Mouse (Mus musculus) B cell, adult 2 months (primary cell): ENCODE results near the gene Psmb8.
A peak's percentile ranks its signal among the peaks of the same experiment; 100 is the strongest.

Source experiments
- DNase-seq, 2 experiments: peaks; one replicate each; pipeline ENCODE4 v3.0.0; 2022

Psmb8 gene

GRCm38 (mm10) chr17:34193468-34193867, 4.1 kb upstream of the Psmb8 start:
- DNase-seq: no peak

GRCm38 (mm10) chr17:34194723-34195122, 2.8 kb upstream of the Psmb8 start:
- DNase-seq: no peak

DNA sequence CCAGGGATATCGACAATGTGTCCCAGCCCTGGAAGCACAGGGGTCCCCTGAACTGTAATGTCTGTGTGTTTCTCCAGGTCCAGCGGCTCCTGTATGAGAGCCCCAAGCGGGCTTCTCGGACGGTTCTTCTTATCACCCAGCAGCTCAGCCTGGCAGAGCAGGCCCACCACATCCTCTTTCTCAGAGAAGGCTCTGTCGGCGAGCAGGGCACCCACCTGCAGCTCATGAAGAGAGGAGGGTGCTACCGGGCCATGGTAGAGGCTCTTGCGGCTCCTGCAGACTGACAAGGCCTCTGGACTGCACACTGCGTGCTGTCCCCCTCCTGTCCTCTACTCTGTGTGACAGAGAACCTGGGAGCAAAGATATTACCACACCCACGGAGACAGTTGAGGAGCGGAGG, 1.0 kb upstream of the Psmb8 start:
- DNase-seq: peak; percentile 73 to 75

DNA sequence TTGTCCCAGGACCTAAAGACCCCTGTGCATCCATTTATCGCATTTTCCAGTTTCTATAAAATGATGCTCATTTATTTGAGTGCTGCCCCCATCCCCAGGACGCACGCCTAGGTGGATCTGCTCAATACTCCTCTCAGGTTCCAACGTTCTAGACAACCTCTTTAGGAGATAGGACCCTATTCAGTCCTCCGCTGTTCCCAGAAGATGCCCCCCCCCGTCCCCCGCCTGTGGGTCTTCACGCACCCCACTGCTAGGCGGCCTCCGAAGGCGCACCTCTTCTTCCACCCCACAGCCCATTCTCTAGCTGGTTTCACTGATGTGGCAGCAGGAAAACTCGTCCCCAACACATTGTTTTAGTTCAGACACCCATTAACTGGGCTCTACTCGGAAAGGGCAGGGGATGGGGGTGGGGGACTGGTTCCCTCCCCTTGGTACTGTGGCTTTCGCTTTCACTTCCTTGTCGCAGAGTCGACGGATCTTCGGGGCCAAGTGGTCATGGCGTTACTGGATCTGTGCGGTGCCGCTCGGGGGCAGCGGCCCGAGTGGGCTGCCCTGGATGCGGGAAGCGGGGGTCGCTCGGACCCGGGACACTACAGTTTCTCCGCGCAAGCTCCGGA, 491 bp downstream of the Psmb8 start:
- DNase-seq: peak; percentile 88 to 89

DNA sequence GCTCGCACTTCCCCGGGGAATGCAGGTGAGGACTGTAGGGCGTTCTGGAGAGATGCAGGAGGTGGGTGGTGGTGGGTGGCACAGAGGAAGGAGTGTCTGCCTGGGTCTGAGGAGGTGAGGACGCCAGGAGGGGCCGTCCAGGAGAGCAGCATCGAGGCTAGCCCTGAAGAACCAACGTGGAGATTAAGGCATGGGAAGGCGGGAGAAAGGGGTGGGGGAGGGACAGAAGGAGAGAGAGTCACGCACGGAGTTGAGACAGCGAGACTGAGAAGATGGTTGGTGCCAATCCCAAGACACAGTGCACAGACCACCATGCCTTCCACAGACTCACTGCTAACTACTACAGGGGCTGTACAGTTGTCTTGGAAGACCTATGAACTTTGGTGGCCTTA, 996 bp downstream of the Psmb8 start:
- no peak for DNase-seq

DNA sequence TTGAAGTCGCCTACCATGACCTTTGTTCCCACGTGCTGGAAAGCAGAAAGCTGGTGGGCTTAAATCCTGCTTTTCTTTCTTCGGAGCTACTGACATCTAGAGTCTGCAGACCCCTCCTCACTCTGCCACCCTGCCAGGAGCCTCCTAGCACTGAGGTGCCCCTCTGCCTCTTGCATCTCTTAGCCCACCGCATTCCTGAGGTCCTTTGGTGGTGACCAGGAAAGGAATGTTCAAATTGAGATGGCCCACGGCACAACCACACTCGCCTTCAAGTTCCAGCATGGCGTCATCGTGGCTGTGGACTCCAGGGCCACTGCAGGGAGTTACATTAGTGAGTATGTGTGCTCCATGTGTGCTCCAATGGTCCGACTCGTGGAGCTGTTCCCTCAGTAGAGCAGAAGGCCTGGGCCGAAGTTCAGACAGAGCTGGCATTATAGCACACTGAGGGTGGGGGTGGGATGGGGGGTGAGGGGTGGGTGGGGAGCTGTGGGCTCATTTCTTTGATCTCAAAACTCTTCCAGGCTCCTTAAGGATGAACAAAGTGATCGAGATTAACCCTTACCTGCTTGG, 1.6 kb downstream of the Psmb8 start:
- no peak for DNase-seq

GRCm38 (mm10) chr17:34200047-34200446, 2.5 kb downstream of the Psmb8 start:
- no peak for DNase-seq

GRCm38 (mm10) chr17:34200772-34201505, 3.4 kb downstream of the Psmb8 start:
- no peak for DNase-seq

DNA sequence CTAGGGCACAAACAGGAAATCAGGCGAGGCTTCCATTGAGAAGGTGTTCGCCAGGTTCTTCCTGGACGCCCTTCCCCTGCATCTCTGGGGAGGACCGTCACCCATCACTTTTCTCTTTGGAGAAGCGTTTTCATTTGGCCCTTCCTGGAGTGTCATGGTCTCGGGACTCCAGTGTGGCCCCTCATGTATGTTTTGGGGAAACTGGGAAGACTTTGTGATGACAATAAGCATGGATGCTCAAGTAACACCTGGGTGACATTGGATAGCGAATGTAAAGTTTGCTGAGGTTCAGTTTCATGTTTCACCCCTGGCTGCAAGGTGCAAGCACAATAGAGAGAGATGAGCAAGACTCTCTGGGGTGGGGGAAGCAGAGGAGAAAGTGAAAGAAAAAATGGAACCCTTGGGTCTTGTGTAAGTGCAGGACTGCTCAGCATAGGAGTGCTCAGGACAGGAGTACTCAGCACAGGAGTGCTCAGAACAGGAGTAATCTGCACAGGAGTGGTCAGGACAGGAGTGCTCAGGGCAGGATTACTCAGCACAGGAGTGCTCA, 4.1 kb downstream of the Psmb8 start:
- DNase-seq: no peak

DNA sequence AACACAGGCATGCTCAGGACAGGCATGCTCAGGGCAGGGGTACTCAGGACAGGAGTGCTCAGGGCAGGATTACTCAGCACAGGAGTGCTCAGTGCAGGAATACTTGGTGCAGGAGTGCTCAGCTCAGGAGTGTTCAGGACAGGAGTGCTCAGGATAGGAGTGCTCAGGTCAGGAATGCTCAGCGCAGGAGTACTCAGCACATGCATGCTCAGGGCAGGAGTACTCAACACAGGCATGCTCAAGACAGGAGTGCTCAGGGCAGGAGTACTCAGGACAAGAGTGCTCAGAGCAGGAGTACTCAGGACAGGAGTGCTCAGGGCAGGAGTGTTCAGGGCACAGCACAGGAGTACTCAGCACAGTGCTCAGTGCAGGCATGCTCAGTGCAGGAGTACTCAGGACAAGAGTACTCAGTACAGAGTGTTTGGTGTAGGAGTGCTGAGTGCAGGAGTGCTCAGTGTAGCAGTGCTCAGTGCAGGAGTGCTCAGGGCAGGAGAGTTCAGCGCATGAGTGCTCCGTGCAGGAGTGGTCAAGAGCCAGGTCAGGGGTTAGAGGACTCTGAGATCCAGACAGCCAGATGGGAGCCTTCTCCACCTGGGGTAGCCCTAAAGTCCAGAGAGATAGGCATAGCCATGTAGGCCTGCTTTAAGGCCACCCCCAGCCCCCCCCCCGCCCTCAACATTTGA, 5.4 kb downstream of the Psmb8 start:
- no peak for DNase-seq

- DNase-seq: peak in 1 of 2 experiments; percentile 28
Measured at GRCm38 (mm10) chr17:34203444-34203843, 5.9 kb downstream of the Psmb8 start, which contains the start of gene Tap2. Gene Tap2 (plus strand): TSS chr17:34203527.

- peak; percentile 93 to 95 for DNase-seq
Measured at GRCm38 (mm10) chr17:34204303-34205010, 6.9 kb downstream of the Psmb8 start.

DNA sequence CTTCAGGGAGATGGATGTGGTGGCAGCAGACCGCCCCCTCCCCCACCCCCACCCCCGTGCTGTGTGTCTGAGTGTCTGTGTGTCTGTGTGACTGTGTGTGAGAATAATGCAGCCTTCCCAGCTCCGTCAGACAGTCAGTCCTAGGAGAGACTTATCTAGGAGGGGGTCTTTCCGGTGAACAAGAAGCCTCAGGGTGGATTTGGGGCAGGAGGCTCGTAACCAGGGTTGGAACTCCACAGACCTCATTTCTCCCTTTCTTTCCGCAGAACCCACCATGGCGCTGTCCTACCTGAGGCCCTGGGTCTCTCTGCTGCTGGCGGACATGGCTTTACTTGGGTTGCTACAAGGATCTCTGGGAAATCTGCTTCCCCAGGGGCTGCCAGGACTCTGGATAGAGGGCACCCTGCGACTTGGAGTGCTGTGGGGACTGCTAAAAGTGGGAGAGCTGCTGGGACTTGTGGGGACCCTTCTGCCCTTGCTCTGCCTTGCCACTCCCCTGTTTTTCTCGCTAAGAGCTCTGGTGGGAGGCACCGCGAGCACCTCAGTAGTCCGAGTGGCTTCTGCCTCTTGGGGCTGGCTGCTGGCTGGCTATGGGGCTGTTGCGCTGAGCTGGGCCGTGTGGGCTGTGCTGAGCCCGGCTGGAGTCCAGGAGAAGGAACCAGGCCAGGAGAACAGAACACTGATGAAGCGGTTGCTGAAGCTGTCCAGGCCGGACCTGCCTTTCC, 7.7 kb downstream of the Psmb8 start:
- DNase-seq: peak; percentile 34 to 36

DNA sequence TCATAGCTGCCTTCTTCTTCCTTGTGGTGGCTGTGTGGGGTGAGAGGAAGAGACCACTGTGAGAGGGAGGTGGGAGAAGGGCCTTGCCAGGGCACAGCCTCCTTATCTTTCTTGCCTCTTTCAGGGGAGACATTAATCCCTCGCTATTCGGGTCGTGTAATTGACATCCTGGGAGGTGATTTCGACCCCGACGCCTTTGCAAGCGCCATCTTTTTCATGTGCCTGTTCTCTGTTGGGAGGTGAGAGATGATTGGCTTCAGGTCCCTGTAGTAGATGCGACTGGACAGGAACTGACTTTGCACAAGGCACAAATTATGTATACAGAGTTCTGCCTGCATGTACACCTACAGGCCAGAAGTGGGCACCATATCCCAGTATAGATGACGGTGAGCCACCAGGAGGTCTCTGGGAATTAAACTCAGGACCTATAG, 8.2 kb downstream of the Psmb8 start:
- peak; percentile 60 for DNase-seq

- peak in 1 of 2 experiments; percentile 0 for DNase-seq
Measured at GRCm38 (mm10) chr17:34206731-34207130, 9.2 kb downstream of the Psmb8 start.

DNA sequence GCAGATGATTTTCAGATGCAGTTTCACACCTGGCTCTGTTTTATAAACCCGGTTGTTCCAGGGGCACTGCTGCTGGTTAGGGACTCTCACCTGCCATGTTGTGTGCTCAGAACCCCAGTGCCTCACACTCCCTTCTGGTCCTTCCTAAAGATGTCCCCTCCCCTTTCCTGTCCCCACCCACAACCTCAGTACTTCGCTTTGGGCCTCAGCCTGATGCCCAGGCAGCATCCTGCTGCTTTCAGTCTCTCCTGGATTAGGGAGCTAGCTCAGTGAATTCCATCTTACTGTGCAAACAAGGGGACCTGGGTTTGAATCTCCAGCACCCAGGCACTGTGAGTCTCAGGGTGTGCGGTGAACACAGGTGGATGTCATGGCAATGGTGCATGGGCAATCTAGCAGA, 9.9 kb downstream of the Psmb8 start:
- peak; percentile 20 to 21 for DNase-seq

GRCm38 (mm10) chr17:34207866-34208265, 10.3 kb downstream of the Psmb8 start:
- peak; percentile 0 to 1 for DNase-seq

DNA sequence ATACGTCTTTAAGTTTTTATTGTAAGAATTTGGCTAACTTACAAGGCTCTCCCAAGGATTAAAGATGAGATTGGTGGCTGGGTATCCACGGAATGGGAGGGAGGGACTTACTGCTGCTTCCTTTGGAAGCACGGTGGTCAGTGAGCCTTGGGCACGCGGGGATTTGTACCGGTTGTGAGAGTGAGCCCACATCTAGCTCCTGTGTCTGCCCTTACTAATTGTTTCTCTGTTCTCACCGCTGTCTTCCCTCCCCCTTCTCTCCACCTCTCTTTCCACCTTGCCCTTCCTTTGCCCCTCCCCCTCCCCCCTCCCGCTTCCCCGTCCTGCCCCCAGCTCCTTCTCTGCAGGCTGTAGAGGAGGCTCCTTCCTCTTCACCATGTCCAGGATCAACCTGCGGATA, 10.9 kb downstream of the Psmb8 start:
- DNase-seq: peak in 1 of 2 experiments; percentile 1

GRCm38 (mm10) chr17:34209680-34210079, 12.2 kb downstream of the Psmb8 start:
- peak; percentile 64 to 66 for DNase-seq

DNA sequence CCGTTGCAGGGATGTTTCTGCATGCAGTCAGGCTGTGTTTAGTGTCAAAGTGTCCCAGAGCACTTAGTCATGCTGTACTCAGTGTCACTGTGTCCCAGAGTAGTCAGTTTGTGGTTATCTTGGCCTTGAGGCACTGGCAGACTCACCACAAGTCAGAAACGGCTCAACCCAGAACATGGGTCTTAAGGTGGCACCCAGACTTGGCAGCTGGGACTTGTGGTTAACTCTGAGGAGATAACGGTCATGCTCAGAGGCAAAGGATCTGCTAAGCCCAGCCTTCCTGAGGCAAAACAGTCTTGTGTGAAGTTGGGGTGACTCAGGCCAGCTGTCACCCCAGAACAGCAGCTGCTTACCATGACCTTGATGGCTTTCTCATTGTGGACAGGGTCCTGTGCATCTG, 13.1 kb downstream of the Psmb8 start:
- peak; percentile 13 to 17 for DNase-seq

- DNase-seq: peak; percentile 10 to 16
Measured at GRCm38 (mm10) chr17:34211746-34212365, 14.3 kb downstream of the Psmb8 start.
